Mouse (Mus musculus): Measurements from ENCODE around the gene Syne4.
A peak's percentile ranks its signal among the peaks of the same experiment; 100 is the strongest.

Gene Syne4

GRCm38 (mm10) chr7:30328379-30328778 is 13.8 kb downstream of the Syne4 start:
- DNase-seq (ENCODE audit: low read depth, low spot score) = no peak

GRCm38 (mm10) chr7:30331887-30332286 is 17.3 kb downstream of the Syne4 start:
- DNase-seq (ENCODE audit: low read depth, low spot score) = peak; percentile 91

- DNase-seq (ENCODE audit: low read depth, low spot score) = peak; percentile 73
Observed at GRCm38 (mm10) chr7:30332622-30333259, 18.1 kb downstream of the Syne4 start.

GRCm38 (mm10) chr7:30333436-30333835 is 18.8 kb downstream of the Syne4 start:
- DNase-seq (ENCODE audit: low read depth, low spot score) = peak; percentile 62

GRCm38 (mm10) chr7:30334563-30334962 is 20.0 kb downstream of the Syne4 start:
- DNase-seq (ENCODE audit: low read depth, low spot score) = no peak

GRCm38 (mm10) chr7:30335688-30336087 is 21.1 kb downstream of the Syne4 start:
- DNase-seq (ENCODE audit: low read depth, low spot score) = no peak

- DNase-seq (ENCODE audit: low read depth, low spot score) = peak; percentile 77
Observed at GRCm38 (mm10) chr7:30336384-30336783, 21.8 kb downstream of the Syne4 start.

GRCm38 (mm10) chr7:30339432-30340109 is 25.0 kb downstream of the Syne4 start:
- DNase-seq (ENCODE audit: low read depth, low spot score) = no peak

- peak; percentile 66 for DNase-seq (ENCODE audit: low read depth, low spot score)
Observed at GRCm38 (mm10) chr7:30346635-30347379, 32.2 kb downstream of the Syne4 start.

GRCm38 (mm10) chr7:30347828-30348227 is 33.2 kb downstream of the Syne4 start:
- peak; percentile 81 for DNase-seq (ENCODE audit: low read depth, low spot score)

- peak; percentile 63 for DNase-seq (ENCODE audit: low read depth, low spot score)
Observed at GRCm38 (mm10) chr7:30353279-30353822, 38.7 kb downstream of the Syne4 start.

- no peak for DNase-seq (ENCODE audit: low read depth, low spot score)
Observed at GRCm38 (mm10) chr7:30354059-30354458, 39.5 kb downstream of the Syne4 start.

GRCm38 (mm10) chr7:30358378-30359186 is 44.0 kb downstream of the Syne4 start:
- DNase-seq (ENCODE audit: low read depth, low spot score) = no peak

- DNase-seq (ENCODE audit: low read depth, low spot score) = no peak
Observed at GRCm38 (mm10) chr7:30359276-30359865, 44.8 kb downstream of the Syne4 start.

- DNase-seq (ENCODE audit: low read depth, low spot score) = no peak
Observed at GRCm38 (mm10) chr7:30360028-30360427, 45.4 kb downstream of the Syne4 start.

GRCm38 (mm10) chr7:30362652-30363343 is 48.2 kb downstream of the Syne4 start, which contains the start of gene Lrfn3:
Gene Lrfn3, minus strand, starts transcription at chr7:30362772.
- DNase-seq (ENCODE audit: low read depth, low spot score) = no peak

GRCm38 (mm10) chr7:30363344-30363738 is 48.7 kb downstream of the Syne4 start:
- no peak for DNase-seq (ENCODE audit: low read depth, low spot score)

- no peak for DNase-seq (ENCODE audit: low read depth, low spot score)
Observed at GRCm38 (mm10) chr7:30367466-30367865, 52.9 kb downstream of the Syne4 start.

All from CD4-positive helper T cell, adult 2 months (primary cell).